Mouse (Mus musculus) MEL (cell line): ENCODE results near the gene Haus5. TPM values are rescaled to one million over a fixed set of nuclear protein-coding genes. Genes with fewer than 3 reads are reported as not detected.

Experiments
- polyA plus RNA-seq, 2 experiments: library from polyadenylated mRNA; stranded (reverse) in 1 of 2; unstranded in 1 of 2; fragments of >175 nt in 1 of 2; fragments of >200 nt in 1 of 2; gene quantifications; 2 replicates each; pipeline versions ENCODE4 v1.2.1 to v1.2.4; 2012; ENCODE audit warnings: low replicate concordance in 2 of 2, low read depth in 1 of 2; ENCODE audit not compliant: insufficient read length in 2 of 2, insufficient read depth in 1 of 2, missing spikeins in 1 of 2
- total RNA-seq: library from RNA; depleted of rRNA; stranded (reverse); fragments of 300-350 nt; gene quantifications from 2 replicates; pipeline ENCODE4 v1.2.3, GENCODE M21; 2012; rRNA removed

Gene Haus5
- total and polyA plus RNA-seq, 3 experiments: 35.0 to 55.9 TPM; not detected in 1

Other genes with a start within 250 kb of the Haus5 start
Only the 30 nearest of the 33 such genes appear.
- 1.5 and 1.9 TPM in 2 replicates for gene Aplp1, start 219.5 kb downstream of the Haus5 start, total RNA-seq
- gene Aplp1, start 219.5 kb downstream of the Haus5 start, polyA plus RNA-seq: 1 to 10 TPM in 1 of 2 experiments, not detected in 1; 7.1 TPM
- not detected in 2 replicates for gene Kirrel2, start 207.3 kb downstream of the Haus5 start, total RNA-seq
- not detected for gene Kirrel2, start 207.3 kb downstream of the Haus5 start, polyA plus RNA-seq
- 1.3 and 2.3 TPM in 2 replicates for gene Nphs1, start 206.7 kb downstream of the Haus5 start, total RNA-seq
- gene Nphs1, start 206.7 kb downstream of the Haus5 start, polyA plus RNA-seq: 1 to 10 TPM in 1 of 2 experiments, not detected in 1; 1.2 TPM
- not detected in 2 replicates for gene Prodh2, start 171.4 kb downstream of the Haus5 start, total RNA-seq
- not detected for gene Prodh2, start 171.4 kb downstream of the Haus5 start, polyA plus RNA-seq
- gene Arhgap33, start 129.9 kb downstream of the Haus5 start, total RNA-seq: 1.8 and 2.4 TPM in 2 replicates
- gene Arhgap33, start 129.9 kb downstream of the Haus5 start, polyA plus RNA-seq: 10 to 100 TPM in 1 of 2 experiments, not detected in 1; 22.3 TPM
- 1.2 and 1.5 TPM in 2 replicates for gene Hspb6, start 112.8 kb downstream of the Haus5 start, total RNA-seq
- 10 to 100 TPM in 1 of 2 experiments, not detected in 1; 12.4 TPM for gene Hspb6, start 112.8 kb downstream of the Haus5 start, polyA plus RNA-seq
- gene Proser3, start 112.7 kb downstream of the Haus5 start, total RNA-seq: 2.3 and 2.4 TPM in 2 replicates
- 1 to 10 TPM in 1 of 2 experiments, not detected in 1; 8.9 TPM for gene Proser3, start 112.7 kb downstream of the Haus5 start, polyA plus RNA-seq
- 10.9 and 12.0 TPM in 2 replicates for gene Lin37, start 105.2 kb downstream of the Haus5 start, total RNA-seq
- 10 to 100 TPM in 1 of 2 experiments, not detected in 1; 49.8 TPM for gene Lin37, start 105.2 kb downstream of the Haus5 start, polyA plus RNA-seq
- 67.2 and 74.2 TPM in 2 replicates for gene U2af1l4, start 101.7 kb downstream of the Haus5 start, total RNA-seq
- 10 to 100 TPM in 1 of 2 experiments, not detected in 1; 72.5 TPM for gene U2af1l4, start 101.7 kb downstream of the Haus5 start, polyA plus RNA-seq
- 1.4 and 1.9 TPM in 2 replicates for gene Gm49396, start 101.7 kb downstream of the Haus5 start, total RNA-seq
- gene Gm49396, start 101.7 kb downstream of the Haus5 start, polyA plus RNA-seq: 1 to 10 TPM in 1 of 2 experiments, not detected in 1; 4.2 TPM
- gene Psenen, start 101.4 kb downstream of the Haus5 start, total RNA-seq: 43.0 and 60.8 TPM in 2 replicates
- 100 to 1,000 TPM in 1 of 2 experiments, not detected in 1; 157 TPM for gene Psenen, start 101.4 kb downstream of the Haus5 start, polyA plus RNA-seq
- gene Igflr1, start 99.6 kb downstream of the Haus5 start, total RNA-seq: 1.3 and 1.7 TPM in 2 replicates
- gene Igflr1, start 99.6 kb downstream of the Haus5 start, polyA plus RNA-seq: 1 to 10 TPM in 1 of 2 experiments, not detected in 1; 3.1 TPM
- gene Kmt2b, start 76.3 kb downstream of the Haus5 start, total RNA-seq: 13.2 and 15.6 TPM in 2 replicates
- gene Kmt2b, start 76.3 kb downstream of the Haus5 start, polyA plus RNA-seq: 10 to 100 TPM in 1 of 2 experiments, not detected in 1; 48.2 TPM
- gene Zbtb32, start 66.1 kb downstream of the Haus5 start, total RNA-seq: 20.1 and 25.9 TPM in 2 replicates
- 10 to 100 TPM in 1 of 2 experiments, not detected in 1; 32.8 TPM for gene Zbtb32, start 66.1 kb downstream of the Haus5 start, polyA plus RNA-seq
- 0.42 and 0.54 TPM in 2 replicates for gene Upk1a, start 52.1 kb downstream of the Haus5 start, total RNA-seq
- gene Upk1a, start 52.1 kb downstream of the Haus5 start, polyA plus RNA-seq: 1 to 10 TPM in 1 of 2 experiments, not detected in 1; 1.6 TPM
- 566 and 611 TPM in 2 replicates for gene Cox6b1, start 38.8 kb downstream of the Haus5 start, total RNA-seq
- 100 to 1,000 TPM in 1 of 2 experiments, not detected in 1; 799 TPM for gene Cox6b1, start 38.8 kb downstream of the Haus5 start, polyA plus RNA-seq
- 0.15 TPM in 1 of 2 replicates, not detected in the other for gene Etv2, start 29.1 kb downstream of the Haus5 start, total RNA-seq
- gene Etv2, start 29.1 kb downstream of the Haus5 start, polyA plus RNA-seq: not detected
- gene Rbm42, start 14.7 kb downstream of the Haus5 start, total RNA-seq: 103 and 124 TPM in 2 replicates
- gene Rbm42, start 14.7 kb downstream of the Haus5 start, polyA plus RNA-seq: 100 to 1,000 TPM in 1 of 2 experiments, not detected in 1; 129 TPM
- gene Pmis2, start 6.6 kb upstream of the Haus5 start, total RNA-seq: not detected in 2 replicates
- gene Pmis2, start 6.6 kb upstream of the Haus5 start, polyA plus RNA-seq: not detected
- 0.52 TPM in 1 of 2 replicates, not detected in the other for gene 2200002J24Rik, start 33.9 kb upstream of the Haus5 start, total RNA-seq
- gene 2200002J24Rik, start 33.9 kb upstream of the Haus5 start, polyA plus RNA-seq: 1 to 10 TPM in 1 of 2 experiments, not detected in 1; 1.2 TPM
- 2.7 and 3.0 TPM in 2 replicates for gene Atp4a, start 47.2 kb upstream of the Haus5 start, total RNA-seq
- 1 to 10 TPM in 1 of 2 experiments, not detected in 1; 1.5 TPM for gene Atp4a, start 47.2 kb upstream of the Haus5 start, polyA plus RNA-seq
- 218 and 266 TPM in 2 replicates for gene Tmem147, start 64.5 kb upstream of the Haus5 start, total RNA-seq
- gene Tmem147, start 64.5 kb upstream of the Haus5 start, polyA plus RNA-seq: 100 to 1,000 TPM; 307 to 324 TPM
- not detected in 2 replicates for gene Gapdhs, start 78.7 kb upstream of the Haus5 start, total RNA-seq
- under 1 TPM in 1 of 2 experiments, not detected in 1; 0.49 TPM for gene Gapdhs, start 78.7 kb upstream of the Haus5 start, polyA plus RNA-seq
- gene Sbsn, start 86.5 kb upstream of the Haus5 start, total RNA-seq: 1.2 TPM in 1 of 2 replicates, not detected in the other
- gene Sbsn, start 86.5 kb upstream of the Haus5 start, polyA plus RNA-seq: under 1 TPM in 1 of 2 experiments, not detected in 1; 0.17 TPM
- gene Dmkn, start 98.8 kb upstream of the Haus5 start, total RNA-seq: not detected in 2 replicates
- gene Dmkn, start 98.8 kb upstream of the Haus5 start, polyA plus RNA-seq: not detected
- gene Krtdap, start 122.9 kb upstream of the Haus5 start, total RNA-seq: not detected in 2 replicates
- not detected for gene Krtdap, start 122.9 kb upstream of the Haus5 start, polyA plus RNA-seq
- not detected in 2 replicates for gene Ffar2, start 158.8 kb upstream of the Haus5 start, total RNA-seq
- under 1 TPM in 1 of 2 experiments, not detected in 1; 0.04 TPM for gene Ffar2, start 158.8 kb upstream of the Haus5 start, polyA plus RNA-seq
- gene Ffar3, start 191.2 kb upstream of the Haus5 start, total RNA-seq: not detected in 2 replicates
- gene Ffar3, start 191.2 kb upstream of the Haus5 start, polyA plus RNA-seq: not detected
- not detected in 2 replicates for gene Ffar1, start 196.6 kb upstream of the Haus5 start, total RNA-seq
- not detected for gene Ffar1, start 196.6 kb upstream of the Haus5 start, polyA plus RNA-seq
- gene Cd22, start 215.3 kb upstream of the Haus5 start, total RNA-seq: not detected in 2 replicates
- under 1 TPM in 1 of 2 experiments, not detected in 1; 0.07 TPM for gene Cd22, start 215.3 kb upstream of the Haus5 start, polyA plus RNA-seq